Mouse (Mus musculus): ENCODE measurements around the gene Slc16a5.

The Slc16a5 gene

DNA sequence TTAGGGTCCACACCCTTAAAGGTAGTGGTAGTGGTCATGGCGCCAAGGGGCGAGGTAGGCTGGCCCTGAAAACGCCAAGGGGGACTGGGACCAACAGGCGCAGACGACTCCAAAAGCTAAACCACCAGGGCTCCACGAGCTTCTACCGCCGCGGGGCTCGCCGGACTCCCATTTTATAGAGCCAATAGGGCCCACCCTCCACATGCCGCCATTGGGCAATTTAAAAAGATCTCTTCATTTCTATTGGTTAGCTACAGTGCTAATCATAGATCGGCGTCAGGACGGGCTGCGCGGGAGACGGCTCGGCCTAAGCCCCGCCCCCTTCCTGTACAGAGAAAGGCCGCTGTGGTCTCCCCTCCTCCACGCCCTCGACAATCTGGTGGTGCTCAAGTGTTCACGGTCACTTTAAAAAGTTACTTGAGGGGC is 52.0 kb downstream of the Slc16a5 start, which contains the start of gene Jpt1:
Jpt1 (minus strand) TSS at position 150 of the 426 bp plus-strand sequence.
- in situ Hi-C loops (cut with MseI, MboI), result no loop called here

DNA sequence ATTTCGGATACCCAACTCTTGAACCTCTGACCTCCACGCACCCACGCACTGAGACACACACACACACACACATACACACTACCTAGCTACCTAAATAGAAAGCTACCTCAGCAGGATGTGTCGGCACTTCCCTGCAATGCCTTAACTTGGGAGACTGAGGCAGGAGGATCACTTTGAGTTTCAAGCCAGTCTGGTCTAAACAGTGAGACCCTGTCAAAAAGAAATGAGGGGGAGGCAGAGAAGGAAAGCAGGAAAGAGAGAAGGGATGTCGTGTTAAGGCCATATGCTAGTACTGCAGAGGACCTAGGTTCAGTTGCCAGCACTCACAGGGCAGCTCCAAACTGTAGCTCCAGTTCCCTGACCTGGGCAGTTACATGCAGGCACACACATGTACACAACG is 52.7 kb downstream of the Slc16a5 start:
- in situ Hi-C loops (cut with MseI, MboI), result no loop called here

DNA sequence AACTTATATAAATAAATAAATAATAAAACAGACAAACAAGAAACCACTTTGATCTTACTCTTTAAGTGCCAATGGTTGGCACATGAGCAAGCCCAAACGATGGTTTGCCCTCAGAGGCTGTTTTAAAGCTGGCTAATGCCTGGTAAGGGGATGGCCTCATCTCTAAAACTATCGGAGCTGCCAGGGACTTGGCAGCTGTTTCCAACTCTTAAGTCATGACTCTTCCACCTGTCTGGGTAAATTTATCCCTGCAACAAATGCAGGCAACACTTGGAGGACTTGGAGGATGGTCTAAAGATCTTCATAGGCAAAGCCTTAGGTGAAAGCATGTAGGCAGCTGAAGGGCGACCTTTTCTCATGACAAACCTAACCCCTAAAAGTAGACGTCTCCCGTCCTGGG is 54.7 kb downstream of the Slc16a5 start:
- in situ Hi-C loops (cut with MseI, MboI), result no loop called here

DNA sequence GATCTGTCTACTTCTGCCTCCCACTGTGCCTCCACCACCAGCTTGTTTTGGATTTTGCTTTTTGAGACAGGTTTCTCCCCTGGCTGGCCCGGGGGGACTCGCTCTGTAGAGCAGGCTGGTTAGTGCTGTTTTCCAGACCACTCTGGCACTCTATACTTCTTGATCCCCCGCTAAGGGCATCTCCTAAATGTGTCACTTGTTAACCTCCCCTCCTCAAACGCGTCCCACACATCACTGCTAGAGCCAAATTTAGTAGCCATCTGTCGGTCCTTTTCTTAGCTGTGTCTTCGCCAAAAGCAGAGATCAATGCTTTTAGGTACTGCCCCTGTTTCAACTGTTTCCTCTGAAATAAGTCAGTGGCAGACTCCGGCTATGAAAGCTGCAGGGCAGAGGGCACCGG is 56.4 kb downstream of the Slc16a5 start:
- in situ Hi-C loops (cut with MseI, MboI), result no loop called here

DNA sequence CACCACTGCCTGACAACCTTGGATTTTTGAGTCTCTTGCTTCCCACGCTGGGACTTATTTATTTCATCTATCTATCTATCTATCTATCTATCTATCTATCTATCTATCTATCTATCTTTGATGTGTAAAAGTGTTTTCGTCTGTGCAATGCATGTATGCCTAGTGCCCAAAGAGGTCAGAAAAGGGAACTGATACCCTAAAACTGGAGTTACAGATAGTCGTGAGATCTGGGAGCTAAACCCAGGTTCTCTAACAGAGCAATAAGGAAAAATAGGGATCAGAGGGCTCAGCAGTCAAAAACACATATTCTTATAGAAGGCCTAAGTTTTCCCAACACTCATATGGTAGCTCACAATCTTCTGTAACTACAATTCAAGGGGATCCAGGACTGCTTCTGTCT is 57.3 kb downstream of the Slc16a5 start:
- in situ Hi-C loops (cut with MseI, MboI), result no loop called here

DNA sequence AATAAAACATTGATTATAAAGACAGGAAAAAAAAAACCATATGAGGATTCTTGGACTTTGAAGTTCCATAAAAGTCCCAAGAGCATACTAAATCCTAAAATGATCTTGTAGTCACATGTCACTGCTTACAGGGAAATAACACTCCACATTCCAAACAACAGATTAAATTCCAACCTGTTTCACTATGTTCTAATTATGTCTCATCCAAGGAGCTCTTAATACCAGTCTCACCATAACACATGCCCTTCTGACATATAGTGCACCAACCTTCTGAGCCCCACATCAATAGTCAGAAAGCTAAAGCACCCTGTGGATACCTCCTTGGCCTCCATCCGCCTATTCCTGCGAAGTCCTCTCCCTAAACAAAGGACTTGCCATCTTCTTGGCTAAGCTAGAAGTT is 57.9 kb downstream of the Slc16a5 start:
- in situ Hi-C loops (cut with MseI, MboI), result no loop called here

DNA sequence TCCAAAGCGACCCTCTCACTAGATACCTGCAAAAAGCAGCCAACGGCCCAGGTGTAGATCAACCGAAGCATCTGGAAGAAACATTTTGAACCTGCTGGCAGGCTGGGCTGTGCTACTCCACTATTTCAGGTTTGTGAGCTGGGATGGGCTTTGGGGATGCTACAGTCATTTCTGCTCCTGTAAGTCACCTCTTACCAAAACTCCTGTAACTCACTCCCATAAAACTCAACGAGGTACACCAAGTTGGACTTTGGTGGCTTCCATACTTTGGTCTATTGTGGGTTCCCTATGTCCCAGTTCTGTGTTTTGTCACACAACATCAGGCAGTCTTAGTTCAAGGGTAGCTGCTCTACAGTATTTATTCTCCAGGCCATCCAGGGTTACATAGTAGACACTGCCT is 58.8 kb downstream of the Slc16a5 start:
- in situ Hi-C loops (cut with MseI, MboI), result no loop called here

DNA sequence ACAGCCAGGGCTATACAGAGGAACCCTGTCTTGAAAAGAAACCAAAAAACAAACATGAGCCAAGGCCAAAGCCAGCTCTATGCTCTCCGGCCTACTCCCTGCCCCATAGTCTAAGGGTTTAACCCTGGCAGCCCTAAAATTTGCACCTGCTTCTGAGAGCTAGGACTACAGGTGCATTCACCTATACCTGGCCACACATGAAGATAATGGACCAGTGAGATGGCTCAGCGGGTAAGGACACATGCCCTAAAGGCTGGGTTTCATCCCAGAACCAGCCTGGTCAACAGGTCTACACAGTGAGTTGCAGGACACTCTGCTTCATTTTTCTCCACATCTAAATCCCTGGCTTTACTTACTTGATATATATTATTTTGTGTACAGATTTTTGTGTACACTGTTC is 60.0 kb downstream of the Slc16a5 start:
- in situ Hi-C loops (cut with MseI, MboI), result no loop called here

DNA sequence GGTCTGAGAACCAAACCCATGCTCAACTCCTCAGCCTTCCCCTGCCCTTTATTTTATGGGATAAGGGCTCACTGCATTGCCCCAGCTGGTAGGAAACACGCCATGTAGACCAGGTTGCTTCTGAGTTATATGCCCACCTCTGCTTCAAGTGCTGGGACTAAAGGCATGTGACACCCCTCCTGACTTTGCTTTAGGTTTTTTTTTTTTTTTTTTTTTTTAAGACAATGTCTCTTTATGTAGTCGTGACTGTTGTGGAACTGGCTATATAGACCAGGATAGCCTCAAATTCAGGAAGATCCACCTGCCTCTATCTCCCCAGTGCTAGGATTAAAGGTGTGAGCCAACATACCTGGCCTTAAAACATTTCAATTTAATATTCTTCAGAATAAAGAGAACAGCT is 60.4 kb downstream of the Slc16a5 start:
- in situ Hi-C loops (cut with MseI, MboI), result no loop called here
